ENCODE assay signal across 8 mouse cellular contexts in genomic region chr4:87984589-87984988, GRCm38 (mm10). TPM values are rescaled to one million over a fixed set of nuclear protein-coding genes. Genes with fewer than 3 reads are reported as not detected.
DNase-seq lines count a peak whose midpoint lies in the region; ATAC-seq and TF ChIP-seq lines count a peak whose summit lies in the region.

No protein-coding gene starts in this region.

- ATAC-seq in hindbrain, embryonic 12.5 days (ENCODE audit: low FRiP score), result no peak

- no peak for TF ChIP-seq POLR2A in kidney, adult 2 months (IDR thresholded peaks at IDR 0.05; ENCODE audit: low read depth, low read length)

- H3K27me3 ChIP-seq in hindbrain, embryonic 10.5 days (ENCODE audit: insufficient read depth, poor library complexity, severe bottlenecking), result no peaks in the 10 kb centered on the region
- no peaks in the 10 kb centered on the region for H3K27me3 ChIP-seq in hindbrain, embryonic 12.5 days
- H3K27me3 ChIP-seq in kidney, adult 2 months (replicated peaks; ENCODE audit: control insufficient read depth, insufficient read depth, low read length), result no peaks in the 10 kb centered on the region
- no peaks in the 10 kb centered on the region for H3K27me3 ChIP-seq in limb, embryonic 10.5 days (ENCODE audit: low read depth, poor library complexity, severe bottlenecking)

- H3K27ac ChIP-seq in hindbrain, embryonic 10.5 days, result 0 out of 2 replicates have a peak overlapping the region, but pooled peaks have one; percentile 23
- H3K27ac ChIP-seq in hindbrain, embryonic 12.5 days, result no peak overlapping the region
- H3K27ac ChIP-seq in kidney, adult 2 months (ENCODE audit: insufficient read depth, low read depth, low read length), result peak overlapping the region; percentile 84; the same call in 1 of the 2 replicates
- no peak overlapping the region; the same call in 1 of the 2 replicates for H3K27ac ChIP-seq in limb, embryonic 10.5 days

- H3K9ac ChIP-seq in hindbrain, embryonic 12.5 days, result no peak overlapping the region

- 23% methylated on average over 3 of the region's 3 CpGs for WGBS in hindbrain, embryonic 10.5 days
- WGBS in hindbrain, embryonic 12.5 days, result 22% methylated on average over 3 of the region's 3 CpGs
- WGBS in kidney, adult 2 months, result 42% methylated on average over 3 of the region's 3 CpGs
- WGBS in limb, embryonic 10.5 days, result 22% methylated on average over 3 of the region's 3 CpGs

- H3K36me3 ChIP-seq in hindbrain, embryonic 10.5 days, result no peaks in the 10 kb centered on the region
- no peaks in the 10 kb centered on the region for H3K36me3 ChIP-seq in hindbrain, embryonic 12.5 days
- H3K36me3 ChIP-seq in kidney, adult 2 months (ENCODE audit: control insufficient read depth, insufficient read depth, low read length), result no peaks in the 10 kb centered on the region
- no peaks in the 10 kb centered on the region for H3K36me3 ChIP-seq in limb, embryonic 10.5 days

- DNase-seq in hindbrain, embryonic 10.5 days (ENCODE audit: low spot score), result no peak
- DNase-seq in CD4-positive helper T cell, adult 2 months (ENCODE audit: low read depth, low spot score), result peak; percentile 72
- peak; percentile 19 for DNase-seq in embryo, embryonic 11 days
- DNase-seq in kidney, adult 2 months, result peak; percentile 73
- DNase-seq in naive thymus-derived CD4-positive, alpha-beta T cell, adult 2 months (ENCODE audit: low read depth), result peak; percentile 53
- no peak for DNase-seq in cerebellum, adult 11-12 months
- no peak for DNase-seq in limb, embryonic 10.5 days (ENCODE audit: low spot score)

- no peak overlapping the region for H3K4me3 ChIP-seq in hindbrain, embryonic 10.5 days
- no peak overlapping the region for H3K4me3 ChIP-seq in hindbrain, embryonic 12.5 days
- no peak overlapping the region for H3K4me3 ChIP-seq in kidney, adult 2 months (ENCODE audit: insufficient read depth, low read depth, low read length)
- no peak overlapping the region for H3K4me3 ChIP-seq in limb, embryonic 10.5 days

- H3K4me2 ChIP-seq in hindbrain, embryonic 12.5 days (replicated peaks), result no peak overlapping the region

- TF ChIP-seq CTCF in kidney, adult 2 months (conservative IDR thresholded peaks at IDR 0.05; ENCODE audit: insufficient read depth, insufficient read length, low read depth, low read length), result no peak

- no peaks in the 10 kb centered on the region for H3K9me3 ChIP-seq in hindbrain, embryonic 10.5 days
- H3K9me3 ChIP-seq in hindbrain, embryonic 12.5 days (replicated peaks), result no peaks in the 10 kb centered on the region
- no peaks in the 10 kb centered on the region for H3K9me3 ChIP-seq in limb, embryonic 10.5 days (replicated peaks)

- peaks cover 32% of the 10 kb centered on the region for H3K4me1 ChIP-seq in hindbrain, embryonic 10.5 days (replicated peaks)
- peaks cover 26% of the 10 kb centered on the region for H3K4me1 ChIP-seq in hindbrain, embryonic 12.5 days
- peaks cover 19% of the 10 kb centered on the region for H3K4me1 ChIP-seq in kidney, adult 2 months (ENCODE audit: control insufficient read depth, insufficient read depth, low read length)
- H3K4me1 ChIP-seq in limb, embryonic 10.5 days, result peaks cover 20% of the 10 kb centered on the region; the same call in 1 of the 2 replicates

RNA-seq across cellular contexts. Expression of gene Mllt3, which starts 48.6 kb away (rescaled TPM):
- 45.4 and 52.5 TPM in 2 replicates for polyA plus RNA-seq in hindbrain, embryonic 10.5 days (2016; fragmentation: Nextera tagmentation; extraction: Ambion mirVana)
- 89.8 and 103 TPM in 2 replicates for polyA plus RNA-seq in hindbrain, embryonic 12.5 days (2016; fragmentation: Nextera tagmentation; extraction: Ambion mirVana)
- polyA plus RNA-seq in kidney, adult 2 months (2012; rRNA removed), result 3.7 and 5.2 TPM in 2 replicates
- polyA plus RNA-seq in limb, embryonic 10.5 days (2016; fragmentation: Nextera tagmentation; extraction: Ambion mirVana), result 46.7 and 49.7 TPM in 2 replicates

Comparison
In these comparisons a context has a peak if more than half of its experiments do, and no peak if none do; other contexts are left out.
1. H3K27ac ChIP-seq: peak in hindbrain, embryonic 10.5 days (single experiment) and kidney, adult 2 months (single experiment); none in hindbrain, embryonic 12.5 days (single experiment) and limb, embryonic 10.5 days (single experiment).
2. DNase-seq: peak in CD4-positive helper T cell, adult 2 months (single experiment), embryo, embryonic 11 days (single experiment), kidney, adult 2 months (single experiment) and naive thymus-derived CD4-positive, alpha-beta T cell, adult 2 months (single experiment); none in hindbrain, embryonic 10.5 days (single experiment), cerebellum, adult 11-12 months (single experiment) and limb, embryonic 10.5 days (single experiment).